Mouse (Mus musculus): ENCODE data around the gene Prlr. TPM values are rescaled to one million over a fixed set of nuclear protein-coding genes. Genes with fewer than 3 reads are reported as not detected.
A peak's percentile ranks its signal among the peaks of the same experiment; 100 is the strongest.

Prlr gene
- polyA plus RNA-seq, 1 experiment from 2014 or later: 0.11 TPM

DNA sequence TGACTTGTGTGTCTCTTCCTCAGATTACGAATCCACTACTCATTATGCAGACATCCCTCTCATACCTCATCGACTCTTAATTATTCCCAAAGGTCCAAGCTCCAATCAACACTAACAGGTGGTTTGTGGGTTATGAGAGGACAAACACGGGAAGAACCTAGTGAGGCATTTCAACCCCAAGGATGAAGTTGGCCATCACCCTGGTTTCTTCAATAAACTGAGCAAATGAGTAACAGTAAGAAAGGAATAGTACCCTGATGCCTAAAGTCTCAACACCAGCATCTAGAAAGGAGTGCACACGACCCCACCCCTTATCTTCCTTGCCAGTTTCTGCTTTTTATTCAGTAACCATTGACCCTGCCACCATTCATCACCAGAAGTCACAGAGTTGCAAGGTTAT is 100.4 kb downstream of the Prlr start:
- no peak overlapping the region for H3K9ac ChIP-seq (replicated peaks)
- H3K36me3 ChIP-seq: no peaks in the 10 kb centered on the region
- H3K4me1 ChIP-seq: no peaks in the 10 kb centered on the region
- no peak overlapping the region for H3K4me2 ChIP-seq (replicated peaks)
- no peak overlapping the region for H3K27ac ChIP-seq (replicated peaks)
- WGBS: 82% methylated on average over 4 of the region's 4 CpGs
- H3K27me3 ChIP-seq: no peaks in the 10 kb centered on the region
- H3K4me3 ChIP-seq: no peak overlapping the region
- no peaks in the 10 kb centered on the region for H3K9me3 ChIP-seq
- no peak for ATAC-seq (ENCODE audit: low FRiP score, low read depth)

DNA sequence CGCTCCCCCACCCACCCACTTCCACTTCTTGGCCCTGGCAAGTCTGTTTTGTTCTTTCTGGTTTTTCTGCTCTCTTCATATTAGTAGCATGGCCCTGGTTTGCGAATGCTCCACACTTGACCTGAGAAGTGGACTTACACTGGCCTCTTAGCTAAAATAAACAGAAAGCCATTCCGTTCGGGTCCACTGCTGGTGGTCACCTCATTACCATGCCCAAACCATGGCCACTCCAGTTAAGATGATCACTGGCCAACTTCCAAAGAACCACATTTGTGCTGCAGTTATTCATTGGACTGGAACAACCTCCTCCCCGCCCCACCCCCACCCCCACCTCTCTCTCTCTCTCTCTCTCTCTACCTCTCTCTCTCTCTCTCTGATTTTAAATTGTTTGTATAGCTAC is 104.5 kb downstream of the Prlr start:
- no peak overlapping the region for H3K9ac ChIP-seq (replicated peaks)
- no peak for ATAC-seq (ENCODE audit: low FRiP score, low read depth)
- H3K27ac ChIP-seq (replicated peaks): no peak overlapping the region
- no peaks in the 10 kb centered on the region for H3K9me3 ChIP-seq
- 70% methylated on average over 5 of the region's 5 CpGs for WGBS
- no peaks in the 10 kb centered on the region for H3K36me3 ChIP-seq
- no peaks in the 10 kb centered on the region for H3K27me3 ChIP-seq
- no peak overlapping the region for H3K4me3 ChIP-seq
- no peak overlapping the region for H3K4me2 ChIP-seq (replicated peaks)
- H3K4me1 ChIP-seq: no peaks in the 10 kb centered on the region

DNA sequence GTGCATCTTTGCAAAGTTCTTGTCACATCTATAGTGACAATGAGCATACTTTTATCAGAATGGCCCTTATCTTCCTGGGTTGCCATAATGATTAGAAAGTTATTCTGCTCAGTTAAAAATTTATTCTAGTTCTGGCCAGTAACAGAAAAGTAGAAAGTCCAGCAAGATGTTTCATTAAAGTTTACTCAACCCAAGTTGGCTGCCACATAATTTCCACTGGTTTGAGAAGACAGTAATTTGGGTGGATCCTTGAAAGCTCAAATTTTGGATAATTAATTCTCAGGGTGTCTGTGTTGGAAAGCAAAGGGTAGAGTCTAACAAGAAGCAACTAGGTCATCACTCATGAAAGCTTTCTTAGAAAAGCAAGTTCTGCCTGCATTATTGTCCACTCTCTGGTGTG is 106.6 kb downstream of the Prlr start:
- H3K9ac ChIP-seq (replicated peaks): no peak overlapping the region
- ATAC-seq (ENCODE audit: low FRiP score, low read depth): no peak
- no peak overlapping the region for H3K27ac ChIP-seq (replicated peaks)
- H3K4me3 ChIP-seq: no peak overlapping the region
- no peaks in the 10 kb centered on the region for H3K27me3 ChIP-seq
- H3K36me3 ChIP-seq: no peaks in the 10 kb centered on the region
- H3K4me1 ChIP-seq: no peaks in the 10 kb centered on the region
- H3K4me2 ChIP-seq (replicated peaks): no peak overlapping the region
- no peaks in the 10 kb centered on the region for H3K9me3 ChIP-seq

DNA sequence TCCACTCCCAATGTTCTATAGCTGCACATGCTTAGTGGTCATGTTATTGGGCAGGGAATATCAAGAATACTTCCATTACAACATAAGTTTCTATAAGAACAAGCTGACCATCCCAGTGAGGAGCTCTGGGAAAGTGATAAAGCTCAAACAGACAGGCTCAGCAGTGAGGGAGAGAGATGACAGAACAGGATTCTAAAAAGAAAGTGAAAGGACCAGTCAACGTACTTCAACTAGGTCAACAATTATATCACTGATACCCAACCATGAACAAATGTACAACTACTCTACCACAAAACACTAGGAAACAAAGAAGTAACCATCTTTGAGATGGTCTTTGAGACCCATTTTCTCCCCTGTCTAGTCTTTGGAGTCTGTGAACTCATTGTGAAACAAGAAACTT is 119.5 kb downstream of the Prlr start:
- ATAC-seq (ENCODE audit: low FRiP score, low read depth): no peak
- Histone ChIP-seq H3K9me3 (no peaks in the 10 kb centered on the region), H3K4me3 (no peak overlapping the region), H3K27ac (replicated peaks) (no peak overlapping the region), H3K36me3 (no peaks in the 10 kb centered on the region), H3K27me3 (no peaks in the 10 kb centered on the region), H3K4me1 (no peaks in the 10 kb centered on the region), H3K4me2 (replicated peaks) (no peak overlapping the region), H3K9ac (replicated peaks) (no peak overlapping the region)
- WGBS: 80% methylated on average over 1 of the region's 1 CpGs

DNA sequence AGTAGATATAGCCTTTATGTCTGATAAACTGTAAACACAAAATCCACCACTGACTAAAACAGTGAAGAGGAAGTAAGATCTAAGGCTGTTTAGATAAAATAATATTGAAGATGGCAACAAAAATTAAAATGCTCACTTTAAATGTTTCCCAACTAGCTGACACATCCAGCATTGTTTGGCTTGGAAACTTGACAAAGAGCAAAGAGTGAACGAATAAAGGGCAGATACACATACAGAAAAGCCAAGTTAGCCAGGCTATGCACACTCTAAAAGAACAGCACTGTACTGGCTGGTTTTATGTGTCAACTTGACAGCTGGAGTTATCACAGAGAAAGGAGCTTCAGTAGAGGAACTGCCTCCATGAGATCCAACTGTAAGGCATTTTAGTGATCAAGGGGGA is 121.0 kb downstream of the Prlr start:
- no peaks in the 10 kb centered on the region for H3K9me3 ChIP-seq
- no peak for ATAC-seq (ENCODE audit: low FRiP score, low read depth)
- no peak overlapping the region for H3K27ac ChIP-seq (replicated peaks)
- H3K4me1 ChIP-seq: no peaks in the 10 kb centered on the region
- H3K4me2 ChIP-seq (replicated peaks): no peak overlapping the region
- H3K27me3 ChIP-seq: no peaks in the 10 kb centered on the region
- WGBS: 91% methylated on average over 1 of the region's 1 CpGs
- H3K9ac ChIP-seq (replicated peaks): no peak overlapping the region
- H3K36me3 ChIP-seq: no peaks in the 10 kb centered on the region
- H3K4me3 ChIP-seq: no peak overlapping the region

DNA sequence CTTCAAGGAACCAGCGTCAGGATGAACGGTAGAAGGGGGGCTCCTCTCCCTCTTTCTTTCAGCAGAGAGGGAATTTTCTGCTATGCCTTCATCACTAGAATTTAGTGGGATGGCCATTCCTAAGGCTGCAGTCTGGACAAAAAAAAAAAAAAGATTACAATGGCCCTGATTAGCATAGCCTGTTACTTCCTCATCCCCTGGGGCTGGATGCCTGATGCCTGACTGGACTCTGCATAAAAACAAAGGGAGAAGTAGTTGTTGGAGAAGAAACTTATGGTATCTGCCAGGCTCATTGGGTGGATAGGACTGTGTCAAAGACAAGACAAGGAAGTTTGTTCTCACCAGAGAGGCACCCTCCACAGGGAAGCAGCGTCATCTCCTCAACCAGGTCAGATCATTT is 122.4 kb downstream of the Prlr start:
- Histone ChIP-seq H3K27me3 (no peaks in the 10 kb centered on the region), H3K4me3 (no peak overlapping the region), H3K4me1 (no peaks in the 10 kb centered on the region), H3K9ac (replicated peaks) (no peak overlapping the region), H3K9me3 (no peaks in the 10 kb centered on the region), H3K36me3 (no peaks in the 10 kb centered on the region), H3K4me2 (replicated peaks) (no peak overlapping the region), H3K27ac (replicated peaks) (no peak overlapping the region)
- 72% methylated on average over 3 of the region's 3 CpGs for WGBS
- no peak for ATAC-seq (ENCODE audit: low FRiP score, low read depth)

DNA sequence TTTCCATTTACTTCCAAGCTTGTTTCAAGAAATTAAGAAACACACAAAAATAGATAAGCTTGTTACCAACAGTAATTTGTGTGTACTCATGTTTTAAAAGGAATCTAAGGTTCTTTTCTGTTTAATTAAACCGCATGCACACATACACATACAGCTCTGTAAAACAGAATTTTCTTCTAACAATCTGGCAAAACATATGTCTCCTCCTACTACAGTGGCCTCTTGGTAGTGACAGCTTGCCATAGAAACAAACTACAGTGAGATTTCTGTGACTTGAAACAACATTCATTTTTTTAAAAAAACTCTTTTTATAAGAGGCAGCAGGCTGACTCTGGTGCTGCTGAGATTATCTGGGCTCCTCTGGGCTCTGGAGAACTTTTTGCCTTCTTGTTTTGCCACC is 129.4 kb downstream of the Prlr start:
- H3K36me3 ChIP-seq: no peaks in the 10 kb centered on the region
- no peak overlapping the region for H3K27ac ChIP-seq (replicated peaks)
- H3K27me3 ChIP-seq: no peaks in the 10 kb centered on the region
- ATAC-seq (ENCODE audit: low FRiP score, low read depth): no peak
- no peak overlapping the region for H3K9ac ChIP-seq (replicated peaks)
- H3K4me1 ChIP-seq: no peaks in the 10 kb centered on the region
- WGBS: 89% methylated on average over 1 of the region's 1 CpGs
- no peak overlapping the region for H3K4me3 ChIP-seq
- no peak overlapping the region for H3K4me2 ChIP-seq (replicated peaks)
- H3K9me3 ChIP-seq: no peaks in the 10 kb centered on the region

DNA sequence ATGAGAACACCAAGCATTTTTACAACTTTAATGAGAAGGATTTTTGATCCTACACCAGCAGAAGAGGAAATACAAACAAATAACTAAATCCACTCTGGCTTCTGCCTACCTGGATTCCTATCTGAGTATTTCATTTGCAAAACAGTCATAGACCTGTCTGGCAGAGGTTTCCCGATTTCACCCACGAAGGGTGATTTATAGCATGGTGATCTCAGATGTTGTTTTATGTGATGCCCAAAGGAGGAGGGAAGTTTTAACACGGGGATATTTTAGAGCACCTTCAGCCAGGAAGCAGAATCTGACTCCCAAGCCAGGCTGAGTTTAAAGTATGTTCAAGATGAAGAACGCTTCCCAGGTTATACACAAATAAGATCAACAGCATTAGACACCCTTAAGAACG is 134.8 kb downstream of the Prlr start:
- Histone ChIP-seq H3K4me1 (no peaks in the 10 kb centered on the region), H3K9me3 (no peaks in the 10 kb centered on the region), H3K27ac (replicated peaks) (no peak overlapping the region), H3K27me3 (no peaks in the 10 kb centered on the region), H3K36me3 (no peaks in the 10 kb centered on the region), H3K9ac (replicated peaks) (no peak overlapping the region), H3K4me3 (no peak overlapping the region), H3K4me2 (replicated peaks) (no peak overlapping the region)
- 87% methylated on average over 5 of the region's 5 CpGs for WGBS
- no peak for ATAC-seq (ENCODE audit: low FRiP score, low read depth)

DNA sequence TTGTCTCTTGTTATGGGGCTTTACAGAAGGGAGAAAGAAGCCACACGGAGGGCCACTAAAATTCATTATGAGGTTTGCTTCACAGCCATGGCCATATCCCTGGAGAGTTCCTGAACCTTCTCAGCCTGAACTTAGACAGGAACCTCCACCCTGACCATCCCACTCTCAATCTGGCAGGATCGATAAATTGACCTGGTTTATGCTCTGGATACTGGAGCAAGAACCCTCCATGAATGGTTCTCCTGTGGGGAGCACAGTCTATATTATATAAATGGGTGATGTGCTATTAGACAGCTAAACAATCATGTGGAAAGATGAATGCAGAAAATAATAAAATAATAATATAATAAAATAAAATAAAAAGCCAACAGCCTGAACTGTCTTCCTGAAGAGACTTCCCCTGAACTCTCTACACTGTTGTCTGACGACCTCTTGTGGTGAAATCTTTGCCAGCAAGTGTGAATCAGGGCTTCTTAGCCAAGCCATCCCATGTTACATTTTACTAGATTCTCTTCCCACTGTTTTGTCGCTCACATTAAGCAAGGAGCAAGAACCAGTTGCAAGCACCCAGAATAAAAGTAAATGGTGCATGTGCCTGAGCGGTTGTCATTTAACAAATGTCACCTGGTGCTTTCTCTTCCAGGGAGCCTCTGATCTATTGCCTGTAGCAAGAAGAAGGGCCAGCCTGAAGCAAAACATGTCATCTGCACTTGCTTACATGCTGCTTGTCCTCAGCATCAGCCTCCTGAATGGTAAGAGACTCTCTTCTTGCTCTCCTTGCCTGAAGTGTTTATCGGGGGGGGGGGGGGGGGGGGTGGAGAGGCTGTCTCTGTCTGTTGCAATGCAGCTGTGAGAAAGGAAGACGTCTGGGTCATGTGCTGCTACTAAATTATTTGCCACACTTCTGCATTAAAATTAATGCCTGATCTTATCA is 136.8 kb downstream of the Prlr start:
- Histone ChIP-seq H3K4me3 (no peak overlapping the region), H3K4me1 (no peaks in the 10 kb centered on the region), H3K36me3 (no peaks in the 10 kb centered on the region), H3K4me2 (replicated peaks) (no peak overlapping the region), H3K27me3 (no peaks in the 10 kb centered on the region), H3K9ac (replicated peaks) (no peak overlapping the region), H3K27ac (replicated peaks) (no peak overlapping the region), H3K9me3 (no peaks in the 10 kb centered on the region)
- peak; percentile 60; the same call in 1 of the 2 replicates for ATAC-seq (ENCODE audit: low FRiP score, low read depth)
- 59% methylated on average over 7 of the region's 7 CpGs for WGBS

DNA sequence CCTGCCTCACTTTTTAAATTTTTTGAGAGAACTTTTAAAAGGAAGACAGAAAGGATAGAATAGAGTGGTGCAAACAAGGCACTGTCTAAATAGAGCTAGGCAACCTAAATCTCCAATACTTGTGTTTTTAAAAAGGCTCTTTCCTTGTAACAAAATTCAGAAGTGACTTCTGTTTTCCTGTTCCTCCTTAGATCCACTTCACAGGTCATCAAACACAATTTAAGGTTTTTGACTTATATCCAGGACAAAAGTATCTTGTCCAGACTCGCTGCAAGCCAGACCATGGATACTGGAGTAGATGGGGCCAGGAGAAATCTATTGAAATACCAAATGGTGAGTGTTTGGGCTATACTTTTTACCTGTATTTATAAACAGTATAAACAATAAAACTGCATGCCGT is 148.0 kb downstream of the Prlr start, which contains the start of gene Gm21973:
TSS of gene Gm21973 (plus strand) at position 301 of the 400 bp plus-strand sequence.
- H3K27me3 ChIP-seq: no peaks in the 10 kb centered on the region
- H3K4me2 ChIP-seq (replicated peaks): no peak within 1 kb of the TSS
- H3K4me1 ChIP-seq: no peaks in the 10 kb centered on the region
- no peak for ATAC-seq (ENCODE audit: low FRiP score, low read depth)
- H3K36me3 ChIP-seq: no peaks in the 10 kb centered on the region
- WGBS: 83% methylated on average over 2 of the region's 2 CpGs
- H3K27ac ChIP-seq (replicated peaks): no peak within 1 kb of the TSS
- H3K9ac ChIP-seq (replicated peaks): no peak within 1 kb of the TSS
- no peaks in the 10 kb centered on the region for H3K9me3 ChIP-seq
- H3K4me3 ChIP-seq: no peak within 1 kb of the TSS

DNA sequence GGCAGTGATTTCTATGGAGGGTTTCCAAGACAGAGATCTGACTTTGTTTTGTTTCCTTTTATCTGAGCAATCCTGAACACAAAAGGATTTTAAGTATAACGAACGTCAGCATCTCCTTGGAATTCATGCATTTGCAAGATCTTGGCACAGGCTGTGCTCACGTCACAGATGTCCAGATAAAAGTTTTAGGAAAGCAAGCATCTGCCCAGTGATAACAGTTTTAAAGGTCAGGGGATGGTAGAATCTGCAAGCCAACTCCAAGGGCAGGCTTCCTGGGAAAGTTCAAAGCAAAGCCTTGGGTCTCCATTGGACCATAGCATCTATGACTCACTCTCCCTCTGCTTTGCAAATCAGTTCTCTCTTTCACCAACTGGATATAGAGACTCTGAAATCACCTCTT is 153.6 kb downstream of the Prlr start:
- no peaks in the 10 kb centered on the region for H3K9me3 ChIP-seq
- no peak overlapping the region for H3K4me3 ChIP-seq
- WGBS: 80% methylated on average over 3 of the region's 3 CpGs
- H3K27ac ChIP-seq (replicated peaks): no peak overlapping the region
- no peak overlapping the region for H3K9ac ChIP-seq (replicated peaks)
- no peaks in the 10 kb centered on the region for H3K36me3 ChIP-seq
- no peak overlapping the region for H3K4me2 ChIP-seq (replicated peaks)
- no peaks in the 10 kb centered on the region for H3K27me3 ChIP-seq
- no peaks in the 10 kb centered on the region for H3K4me1 ChIP-seq
- ATAC-seq (ENCODE audit: low FRiP score, low read depth): no peak

DNA sequence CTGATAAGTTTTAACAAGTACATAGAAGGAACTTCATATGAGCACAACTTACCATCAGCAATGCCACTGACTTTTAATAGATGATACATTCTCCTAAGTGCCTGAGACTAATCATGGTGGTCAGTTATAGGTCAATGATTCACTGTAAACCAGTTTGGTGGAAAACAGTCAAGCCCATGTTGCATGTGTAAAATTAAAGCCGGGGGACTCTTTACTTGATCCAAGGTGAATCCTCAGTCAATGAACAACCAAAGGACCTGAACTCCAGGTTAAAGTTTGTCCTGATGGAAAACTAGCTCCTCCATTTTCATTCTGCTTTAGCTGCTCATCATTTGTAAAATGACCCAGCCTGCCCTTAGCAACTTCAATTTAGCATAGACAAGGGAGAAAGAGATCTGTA is 155.5 kb downstream of the Prlr start:
- Histone ChIP-seq H3K9me3 (no peaks in the 10 kb centered on the region), H3K4me1 (no peaks in the 10 kb centered on the region), H3K4me2 (replicated peaks) (no peak overlapping the region), H3K27ac (replicated peaks) (no peak overlapping the region), H3K36me3 (no peaks in the 10 kb centered on the region), H3K27me3 (no peaks in the 10 kb centered on the region), H3K9ac (replicated peaks) (no peak overlapping the region), H3K4me3 (no peak overlapping the region)
- no peak for ATAC-seq (ENCODE audit: low FRiP score, low read depth)
- WGBS: 94% methylated on average over 1 of the region's 1 CpGs

DNA sequence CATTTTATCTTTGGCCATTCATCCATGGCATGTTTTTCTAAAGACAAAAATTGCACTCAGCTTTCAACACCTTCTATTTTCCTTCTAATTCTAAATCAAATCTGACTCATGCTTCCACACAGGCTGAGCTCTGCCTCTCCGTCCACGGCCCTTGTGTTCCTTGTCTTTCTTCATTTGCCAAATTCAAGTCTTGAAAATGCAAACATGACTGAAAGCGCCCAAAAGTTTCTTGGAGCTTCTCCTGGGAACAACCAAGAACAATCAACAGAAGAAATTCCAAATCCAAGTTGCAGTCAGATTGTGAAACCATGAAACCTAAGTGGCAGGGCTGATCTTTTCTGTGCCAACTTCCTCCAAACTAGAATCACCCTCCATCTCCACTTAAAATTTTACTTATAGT is 161.6 kb downstream of the Prlr start:
- Histone ChIP-seq H3K9ac (replicated peaks) (no peak overlapping the region), H3K27ac (replicated peaks) (no peak overlapping the region), H3K36me3 (no peaks in the 10 kb centered on the region), H3K4me1 (no peaks in the 10 kb centered on the region), H3K4me2 (replicated peaks) (no peak overlapping the region), H3K9me3 (no peaks in the 10 kb centered on the region), H3K27me3 (no peaks in the 10 kb centered on the region), H3K4me3 (no peak overlapping the region)
- ATAC-seq (ENCODE audit: low FRiP score, low read depth): no peak
- WGBS: 83% methylated on average over 3 of the region's 3 CpGs

All from midbrain, embryonic 12.5 days (tissue).